Mouse (Mus musculus) heart, embryonic 13.5 days (tissue): ENCODE data around the gene Ccdc171. TPM values are rescaled to one million over a fixed set of nuclear protein-coding genes. Genes with fewer than 3 reads are reported as not detected.

Experiments
- ATAC-seq: fragments of 200-750 bp; cut with Nextera tagmentation; 2 replicates; pipeline ENCODE4 v1.8.0; 2017; ENCODE audit warnings: moderate TSS enrichment; ENCODE audit not compliant: insufficient number of reproducible peaks, low FRiP score, low TSS enrichment; ENCODE audit errors: extremely low read depth
- H3K27ac ChIP-seq: fragments of 300-500 bp; sonication (generic); replicated peaks from 2 replicates; pipeline ENCODE4 v1.5.1; 2015; ENCODE audit warnings: moderate library complexity, mild to moderate bottlenecking, inconsistent platforms
- H3K27me3 ChIP-seq: fragments of 300-500 bp; sonication (generic); replicated peaks from 2 replicates; pipeline ENCODE4 v1.6.1; 2015; ENCODE audit warnings: mild to moderate bottlenecking, inconsistent platforms
- H3K36me3 ChIP-seq: fragments of 300-500 bp; sonication (generic); 2 replicates; pipeline ENCODE4 v1.6.1; 2015; ENCODE audit warnings: mild to moderate bottlenecking, inconsistent platforms
- H3K4me1 ChIP-seq: fragments of 300-500 bp; sonication (generic); 2 replicates; pipeline ENCODE4 v1.6.1; 2015; ENCODE audit warnings: inconsistent platforms
- H3K4me2 ChIP-seq: fragments of 300-500 bp; sonication (generic); 2 replicates; pipeline ENCODE4 v1.6.1; 2015; ENCODE audit warnings: inconsistent platforms, mild to moderate bottlenecking, moderate library complexity
- H3K4me3 ChIP-seq: fragments of 300-500 bp; sonication (generic); 2 replicates; pipeline ENCODE4 v1.5.1; 2015; ENCODE audit warnings: moderate library complexity, mild to moderate bottlenecking, inconsistent platforms
- H3K9ac ChIP-seq: fragments of 300-500 bp; sonication (generic); 2 replicates; pipeline ENCODE4 v1.6.1; 2015; ENCODE audit warnings: inconsistent platforms, mild to moderate bottlenecking, moderate library complexity
- H3K9me3 ChIP-seq: fragments of 300-500 bp; sonication (generic); 2 replicates; pipeline ENCODE4 v1.6.1; 2016; ENCODE audit warnings: inconsistent platforms
- WGBS: fragments of 180-500 bp; shearing (Covaris S2); methylation state at CpG from one replicate; pipeline ENCODE4 v1.1.7; 2015; ENCODE audit warnings: mixed read lengths; 5-methylcytosine and 5-hydroxymethylcytosine counted together
- polyA plus RNA-seq: library from polyadenylated mRNA; unstranded; fragments of >200 nt; fragmentation: Nextera tagmentation; extraction: Ambion mirVana; gene quantifications from 2 replicates; pipeline ENCODE4 v1.2.1, GENCODE M21; 2015

The Ccdc171 gene
- polyA plus RNA-seq, 1 experiment from 2014 or later = 2.3 TPM

DNA sequence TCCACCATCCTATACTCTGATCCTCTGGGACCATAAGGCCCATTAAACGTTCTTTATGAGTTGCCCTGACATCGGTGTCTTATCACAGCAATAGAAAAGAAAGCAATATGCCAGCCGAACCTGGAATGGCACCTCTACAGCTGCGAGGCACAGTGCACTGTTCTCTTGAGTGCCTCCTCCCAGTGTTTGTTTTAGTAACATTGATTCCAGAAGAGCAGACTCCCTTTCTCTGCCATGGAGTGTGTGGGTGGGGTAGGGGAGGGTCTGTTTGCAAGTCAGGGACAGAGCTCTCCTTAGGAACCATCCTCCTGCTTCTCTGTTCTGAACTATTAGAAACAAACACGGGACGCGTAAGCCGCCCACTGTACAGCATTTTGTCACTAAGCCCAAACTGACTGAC is 352.9 kb downstream of the Ccdc171 start:
- Histone ChIP-seq H3K27ac (no peak overlapping the region), H3K36me3 (no peaks in the 10 kb centered on the region), H3K4me2 (no peak overlapping the region), H3K9ac (no peak overlapping the region), H3K9me3 (no peaks in the 10 kb centered on the region), H3K4me3 (no peak overlapping the region), H3K4me1 (no peaks in the 10 kb centered on the region), H3K27me3 (no peaks in the 10 kb centered on the region; the same call in 1 of the 2 replicates)
- no peak for ATAC-seq
- WGBS = 72% methylated on average over 8 of the region's 8 CpGs

DNA sequence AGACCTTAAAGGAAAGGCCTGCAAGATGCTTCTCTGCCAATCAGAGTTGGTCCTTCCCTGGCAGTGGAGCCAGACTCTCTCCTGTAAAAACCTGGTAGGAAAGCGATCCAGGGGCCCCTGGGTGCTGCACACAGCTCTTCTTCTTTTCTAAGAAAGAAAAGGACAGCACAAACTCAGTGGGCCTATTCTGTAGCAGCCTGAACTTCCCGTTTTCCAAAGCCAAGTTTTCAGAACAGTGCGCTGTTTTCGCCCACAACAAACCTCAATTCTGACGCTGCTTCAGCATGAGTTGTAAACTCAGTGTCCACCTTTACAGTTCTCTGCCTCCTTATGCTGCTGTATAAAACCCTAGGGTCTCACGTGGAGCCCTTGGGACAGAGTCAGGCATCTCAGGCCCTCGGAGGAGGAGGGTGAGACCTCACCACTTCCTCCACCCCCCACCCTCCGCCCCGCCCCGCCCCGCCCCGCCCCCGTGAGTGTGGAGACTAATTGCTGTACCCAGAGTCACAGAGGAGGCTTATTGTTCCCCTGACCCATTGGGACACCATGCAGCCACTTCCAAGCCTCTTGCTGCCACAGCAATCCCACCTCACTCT is 363.2 kb downstream of the Ccdc171 start:
- no peak for ATAC-seq

DNA sequence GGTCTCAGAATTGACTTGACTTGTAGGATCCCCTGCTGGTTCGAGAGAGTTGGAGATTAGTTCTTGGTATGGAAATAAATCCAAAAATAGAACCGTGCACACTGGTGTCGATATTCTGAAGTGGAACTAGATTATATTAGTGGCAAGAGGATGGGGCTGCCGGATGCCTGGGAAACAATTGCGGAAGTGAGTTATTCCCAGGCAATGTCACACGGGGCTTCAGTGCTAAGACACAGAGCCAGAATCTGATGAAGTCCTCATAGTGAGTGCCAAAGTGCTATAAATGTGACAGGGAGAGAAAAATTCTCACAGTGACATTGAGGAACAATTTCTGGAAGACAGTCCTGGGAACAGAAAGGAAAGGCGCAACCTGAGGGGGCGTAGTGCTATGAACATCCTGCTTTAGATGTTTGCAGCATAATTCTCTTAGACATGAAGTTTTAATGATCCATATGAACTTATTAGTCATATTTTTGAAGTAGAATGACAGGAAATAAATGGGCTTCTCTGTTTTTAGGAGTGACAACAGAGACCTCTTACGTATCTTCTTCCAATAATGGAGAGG is 376.8 kb downstream of the Ccdc171 start:
- WGBS = 48% methylated on average over 9 of the region's 9 CpGs
- Histone ChIP-seq H3K27me3 (no peaks in the 10 kb centered on the region), H3K9me3 (no peaks in the 10 kb centered on the region), H3K4me1 (peaks cover 13% of the 10 kb centered on the region), H3K4me2 (peak overlapping the region; percentile 53), H3K9ac (no peak overlapping the region), H3K36me3 (no peaks in the 10 kb centered on the region), H3K27ac (peak overlapping the region; percentile 48), H3K4me3 (peak overlapping the region; percentile 15; the same call in 1 of the 2 replicates)
- no peak for ATAC-seq

More for the DNA sequence above, 363.2 kb downstream of the Ccdc171 start:
- H3K4me1 ChIP-seq = no peaks in the 10 kb centered on the region
- WGBS = 50% methylated on average over 13 of the region's 13 CpGs
- H3K36me3 ChIP-seq = no peaks in the 10 kb centered on the region
- no peak overlapping the region for H3K9ac ChIP-seq
- H3K4me3 ChIP-seq = no peak overlapping the region
- H3K9me3 ChIP-seq = no peaks in the 10 kb centered on the region
- H3K27ac ChIP-seq = no peak overlapping the region
- H3K27me3 ChIP-seq = no peaks in the 10 kb centered on the region
- no peak overlapping the region for H3K4me2 ChIP-seq

Other genes starting within 250 kb of the Ccdc171 start
- 2.1 and 2.5 TPM in 2 replicates for gene Ttc39b, start 201.3 kb upstream of the Ccdc171 start, polyA plus RNA-seq
- gene Snapc3, start 107.8 kb upstream of the Ccdc171 start, polyA plus RNA-seq = 27.1 and 32.8 TPM in 2 replicates
- 76.7 and 77.5 TPM in 2 replicates for gene Psip1, start 39.1 kb upstream of the Ccdc171 start, polyA plus RNA-seq